Mouse (Mus musculus) stomach, embryonic 16.5 days (tissue): ENCODE measurements at regions not wholly inside any gene's neighbourhood (a gene's known extent, or its start where the extent isn't known, plus 50 kb on each side); places are given as distances from the start of the nearest gene placed in this dataset. TPM values are rescaled to one million over a fixed set of nuclear protein-coding genes. Genes with fewer than 3 reads are reported as not detected.

ENCODE experiments used
- ATAC-seq: fragments of 200-750 bp; cut with Nextera tagmentation; 2 replicates; pipeline ENCODE4 v1.8.0; 2017; ENCODE audit warnings: moderate number of reproducible peaks, moderate TSS enrichment; ENCODE audit not compliant: insufficient read depth, low FRiP score
- H3K27ac ChIP-seq: fragments of 300-500 bp; sonication (generic); 2 replicates; pipeline ENCODE4 v1.5.1; 2014; ENCODE audit warnings: low read length
- H3K27me3 ChIP-seq: fragments of 300-500 bp; sonication (generic); 2 replicates; pipeline ENCODE4 v1.6.1; 2014; ENCODE audit warnings: low read length, control low read depth, mixed read lengths; ENCODE audit not compliant: control insufficient read depth, insufficient read depth
- H3K36me3 ChIP-seq: fragments of 300-500 bp; sonication (generic); 2 replicates; pipeline ENCODE4 v1.6.1; 2014; ENCODE audit warnings: low read length; ENCODE audit not compliant: control insufficient read depth, insufficient read depth
- H3K4me1 ChIP-seq: fragments of 300-500 bp; sonication (generic); 2 replicates; pipeline ENCODE4 v1.6.1; 2014; ENCODE audit warnings: low read length, control low read depth, mixed read lengths; ENCODE audit not compliant: control insufficient read depth, insufficient read depth
- H3K4me2 ChIP-seq: fragments of 300-500 bp; sonication (generic); 2 replicates; pipeline ENCODE4 v1.6.1; 2014; ENCODE audit warnings: low read depth, low read length, mixed read lengths
- H3K4me3 ChIP-seq: fragments of 300-500 bp; sonication (generic); replicated peaks from 2 replicates; pipeline ENCODE4 v1.5.1; 2014; ENCODE audit warnings: mild to moderate bottlenecking, low read length
- H3K9ac ChIP-seq: fragments of 300-500 bp; sonication (generic); 2 replicates; pipeline ENCODE4 v1.6.1; 2014; ENCODE audit warnings: low read length
- H3K9me3 ChIP-seq: fragments of 300-500 bp; sonication (generic); replicated peaks from 2 replicates; pipeline ENCODE4 v1.6.1; 2016; ENCODE audit warnings: low read length, control low read depth; ENCODE audit not compliant: control insufficient read depth
- WGBS: fragments of 180-500 bp; shearing (Covaris S2); extraction: QIAGEN DNeasy Blood & Tissue Kit; methylation state at CpG from one replicate; pipeline ENCODE4 v1.1.7; 2014; 5-methylcytosine and 5-hydroxymethylcytosine counted together
- microRNA counts: library from miRNA; unstranded; fragments of <30 nt; microRNA quantifications from one replicate; lab custom pipeline; 2016
- microRNA-seq: library from miRNA; unstranded; fragments of <30 nt; microRNA quantifications from one replicate; pipeline ENCODE4, GENCODE M21; 2016

GRCm38 (mm10) chr16:92878081-92878480, 52.1 kb upstream of the Runx1 start:
- ATAC-seq: no peak
- Histone ChIP-seq H3K27ac (no peak overlapping the region), H3K27me3 (no peaks in the 10 kb centered on the region), H3K9ac (no peak overlapping the region), H3K9me3 (no peaks in the 10 kb centered on the region), H3K4me2 (no peak overlapping the region), H3K36me3 (no peaks in the 10 kb centered on the region), H3K4me3 (no peak overlapping the region), H3K4me1 (no peaks in the 10 kb centered on the region)
- WGBS: 49% methylated on average over 10 of the region's 10 CpGs

MicroRNA genes in the stretch of these regions (microRNA counts, 519-probe panel; counts per million panel counts)
- microRNA mmu-miR-802 (lab: Ali Mortazavi, UCI): 2,277 counts per million, percentile 49 among the panel's probes with 10 or more counts

Small RNAs in the stretch of these regions (microRNA-seq; reads per million reads assigned to microRNA genes)
- gene Gm28003: not detected
- gene Mir802: 645 reads per million, percentile 73 among the genes with 10 or more reads in this experiment
